Mouse (Mus musculus) ES-Bruce4 (cell line): ENCODE data around the gene Gpc6. TPM values are rescaled to one million over a fixed set of nuclear protein-coding genes. Genes with fewer than 3 reads are reported as not detected.

Experiments
- H3K27ac ChIP-seq: 2 replicates; pipeline ENCODE4 v1.5.1; 2012; ENCODE audit warnings: low read length, inconsistent platforms; ENCODE audit not compliant: insufficient read depth
- H3K27me3 ChIP-seq: 2 replicates; pipeline ENCODE4 v1.6.1; 2012; ENCODE audit warnings: mild to moderate bottlenecking, low read length, inconsistent platforms; ENCODE audit not compliant: control insufficient read depth, poor library complexity, insufficient read depth, severe bottlenecking
- H3K36me3 ChIP-seq: 2 replicates; pipeline ENCODE4 v1.6.1; 2012; ENCODE audit warnings: inconsistent platforms, mild to moderate bottlenecking, low read length, moderate library complexity; ENCODE audit not compliant: control insufficient read depth, poor library complexity, insufficient read depth, severe bottlenecking
- H3K4me1 ChIP-seq: one replicate; pipeline ENCODE4 v1.8.1; 2011; ENCODE audit warnings: low read length; ENCODE audit not compliant: control insufficient read depth, insufficient read depth
- H3K4me3 ChIP-seq: 2 replicates; pipeline ENCODE4 v1.5.1; 2011; ENCODE audit warnings: low read depth, mild to moderate bottlenecking, low read length
- H3K9ac ChIP-seq: 2 replicates; pipeline ENCODE4 v1.6.1; 2012; ENCODE audit warnings: low read depth, mild to moderate bottlenecking, inconsistent platforms; ENCODE audit not compliant: poor library complexity, severe bottlenecking
- H3K9me3 ChIP-seq: replicated peaks from 2 replicates; pipeline ENCODE4 v1.6.1; 2012; ENCODE audit warnings: mild to moderate bottlenecking, low read length, inconsistent platforms; ENCODE audit not compliant: control insufficient read depth, poor library complexity, insufficient read depth, severe bottlenecking
- CTCF ChIP-seq: IDR thresholded peaks from one replicate; pipeline ENCODE4 v1.8.1; 2011; ENCODE audit warnings: low read depth, low read length
- EP300 ChIP-seq: IDR thresholded peaks from 2 replicates; pipeline ENCODE4 v1.6.1; 2011; ENCODE audit warnings: low read depth, low read length; ENCODE audit not compliant: insufficient read depth
- POLR2A ChIP-seq: IDR thresholded peaks from one replicate; pipeline ENCODE4 v1.8.1; 2011; ENCODE audit warnings: low read length; ENCODE audit not compliant: insufficient read depth
- polyA plus RNA-seq: library from polyadenylated mRNA; stranded (reverse); fragments of >200 nt; gene quantifications from 2 replicates; pipeline ENCODE4 v1.2.4, GENCODE M21; 2011; ENCODE audit warnings: low read depth; ENCODE audit not compliant: missing spikeins, insufficient read depth, insufficient read length

Gene Gpc6
- polyA plus RNA-seq, 1 experiment, result 4.7 TPM

- H3K4me1 ChIP-seq, result no peaks in the 10 kb centered on the region
- no peak overlapping the region for H3K27ac ChIP-seq
- no peaks in the 10 kb centered on the region for H3K9me3 ChIP-seq
- peaks cover 2% of the 10 kb centered on the region; the same call in 1 of the 2 replicates for H3K27me3 ChIP-seq
- H3K36me3 ChIP-seq, result no peaks in the 10 kb centered on the region
- no peak overlapping the region for H3K9ac ChIP-seq
- no peak overlapping the region for H3K4me3 ChIP-seq
- TF ChIP-seq POLR2A (no peak), CTCF (no peak), EP300 (no peak)
Observed at GRCm38 (mm10) chr14:117889653-117890052, 964.5 kb downstream of the Gpc6 start.

- no peaks in the 10 kb centered on the region for H3K9me3 ChIP-seq
- H3K36me3 ChIP-seq, result no peaks in the 10 kb centered on the region
- no peak overlapping the region for H3K27ac ChIP-seq
- H3K27me3 ChIP-seq, result peaks cover 2% of the 10 kb centered on the region; the same call in 1 of the 2 replicates
- H3K9ac ChIP-seq, result no peak overlapping the region
- TF ChIP-seq EP300 (no peak), POLR2A (no peak), CTCF (no peak)
- no peak overlapping the region for H3K4me3 ChIP-seq
- no peaks in the 10 kb centered on the region for H3K4me1 ChIP-seq
Observed at GRCm38 (mm10) chr14:117891426-117891825, 966.3 kb downstream of the Gpc6 start.

GRCm38 (mm10) chr14:117892026-117892425, 966.9 kb downstream of the Gpc6 start:
- no peak for TF ChIP-seq CTCF
- TF ChIP-seq EP300, result no peak
- no peak for TF ChIP-seq POLR2A
- no peak overlapping the region for H3K4me3 ChIP-seq
- no peaks in the 10 kb centered on the region for H3K36me3 ChIP-seq

GRCm38 (mm10) chr14:117894869-117895538, 969.9 kb downstream of the Gpc6 start:
- Histone ChIP-seq H3K4me3 (no peak overlapping the region), H3K27me3 (peaks cover 2% of the 10 kb centered on the region; the same call in 1 of the 2 replicates), H3K27ac (no peak overlapping the region)

More at GRCm38 (mm10) chr14:117892026-117892425, 966.9 kb downstream of the Gpc6 start:
- Histone ChIP-seq H3K27ac (no peak overlapping the region), H3K9me3 (no peaks in the 10 kb centered on the region), H3K27me3 (peaks cover 2% of the 10 kb centered on the region; the same call in 1 of the 2 replicates), H3K9ac (no peak overlapping the region), H3K4me1 (no peaks in the 10 kb centered on the region)

DNA sequence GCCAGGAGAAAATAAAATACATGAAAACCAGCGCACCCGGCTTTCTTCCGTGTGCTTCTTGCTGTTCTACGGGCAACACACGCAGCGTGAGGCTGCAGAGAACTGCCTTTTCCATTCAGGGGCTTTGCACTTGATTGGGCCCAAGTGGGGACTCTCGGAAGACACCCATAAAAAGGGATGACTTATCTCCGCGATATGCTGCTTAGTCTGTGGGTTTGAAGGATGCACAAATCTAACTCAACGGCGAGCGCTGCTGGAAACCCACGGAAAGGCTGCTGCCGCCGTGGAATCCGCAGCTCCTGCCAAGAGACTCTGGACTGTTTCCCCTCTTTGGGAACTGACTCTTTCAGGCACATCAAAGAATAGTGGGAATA, 970.4 kb downstream of the Gpc6 start:
- Histone ChIP-seq H3K9ac (no peak overlapping the region), H3K4me1 (no peaks in the 10 kb centered on the region), H3K36me3 (no peaks in the 10 kb centered on the region), H3K9me3 (no peaks in the 10 kb centered on the region), H3K27me3 (peaks cover 2% of the 10 kb centered on the region; the same call in 1 of the 2 replicates), H3K27ac (no peak overlapping the region), H3K4me3 (no peak overlapping the region)
- TF ChIP-seq POLR2A, result no peak
- no peak for TF ChIP-seq EP300
- TF ChIP-seq CTCF, result no peak

More at GRCm38 (mm10) chr14:117894869-117895538, 969.9 kb downstream of the Gpc6 start:
- TF ChIP-seq EP300 (no peak), CTCF (no peak), POLR2A (no peak)
- Histone ChIP-seq H3K36me3 (no peaks in the 10 kb centered on the region), H3K9ac (no peak overlapping the region), H3K4me1 (no peaks in the 10 kb centered on the region), H3K9me3 (no peaks in the 10 kb centered on the region)

DNA sequence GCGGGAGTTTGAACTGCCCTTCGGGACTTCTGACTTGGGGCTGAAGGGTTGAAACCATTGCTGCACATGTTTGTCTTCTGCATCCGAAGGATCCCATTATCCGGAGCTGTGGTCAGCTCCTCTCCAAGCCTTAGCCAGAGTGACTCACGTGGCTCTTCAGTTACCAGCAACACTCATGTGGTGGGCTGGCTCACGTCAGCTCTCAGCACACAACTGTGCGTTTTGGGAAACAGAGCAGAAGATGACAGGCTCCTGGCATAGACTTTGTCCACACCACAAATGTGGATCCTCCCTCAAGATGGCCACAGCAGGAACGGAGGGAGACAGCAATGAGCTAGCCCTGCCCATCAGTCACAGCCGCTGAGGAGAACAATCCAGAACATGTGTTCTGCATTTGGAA, 979.2 kb downstream of the Gpc6 start:
- Histone ChIP-seq H3K4me3 (no peak overlapping the region), H3K9me3 (no peaks in the 10 kb centered on the region), H3K36me3 (no peaks in the 10 kb centered on the region), H3K27ac (no peak overlapping the region), H3K9ac (no peak overlapping the region), H3K27me3 (no peaks in the 10 kb centered on the region; the same call in 1 of the 2 replicates), H3K4me1 (no peaks in the 10 kb centered on the region)
- TF ChIP-seq CTCF (no peak), EP300 (no peak), POLR2A (no peak)
